Mouse (Mus musculus) stomach, postnatal 0 days (tissue): ENCODE measurements around the gene A530016L24Rik.

Experiments used
- CTCF ChIP-seq: IDR thresholded peaks from 2 replicates; pipeline ENCODE4 v1.5.1; 2016; ENCODE audit warnings: antibody characterized with exemption, low read depth, mild to moderate bottlenecking, moderate library complexity
- EP300 ChIP-seq: optimal IDR thresholded peaks from 2 replicates; pipeline ENCODE3; 2016; ENCODE audit warnings: antibody characterized with exemption

DNA sequence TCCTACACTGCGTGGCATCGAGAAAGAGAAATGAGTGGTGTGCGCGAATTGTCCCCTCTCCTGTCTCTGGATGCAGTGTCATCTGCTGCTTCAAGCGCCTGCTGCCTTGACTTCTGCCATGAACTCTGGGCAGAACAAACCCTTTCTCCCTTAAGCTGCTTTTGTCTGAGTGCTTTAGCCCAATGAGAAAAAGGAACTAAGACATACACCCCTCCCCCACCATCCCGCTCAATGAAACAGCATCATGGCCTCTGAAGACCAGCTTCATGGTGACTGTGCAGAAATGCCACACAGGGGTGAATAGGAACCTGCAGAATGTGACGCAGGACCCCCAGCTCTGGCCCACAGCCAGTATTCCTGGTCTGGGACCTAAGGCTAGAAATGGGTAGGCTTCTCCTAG, 19.9 kb upstream of the A530016L24Rik start:
- TF ChIP-seq CTCF = no peak
- TF ChIP-seq EP300 = no peak
